Mouse (Mus musculus) frontal cortex, adult 2 months (tissue): ENCODE results near the gene Plxna4. TPM values are rescaled to one million over a fixed set of nuclear protein-coding genes. Genes with fewer than 3 reads are reported as not detected.

Experiments
- DNase-seq, 2 experiments: peaks; one replicate each; pipeline ENCODE4 v3.0.0; 2022; ENCODE audit warnings: low spot score in 1 of 2; ENCODE audit errors: extremely low spot score in 1 of 2
- polyA plus RNA-seq: library from polyadenylated mRNA; depleted of rRNA; stranded (reverse); fragments of >200 nt; gene quantifications from 2 replicates; pipeline ENCODE4 v1.2.3, GENCODE M21; 2012

Plxna4 gene
- polyA plus RNA-seq, 1 experiment: 16.1 TPM

DNA sequence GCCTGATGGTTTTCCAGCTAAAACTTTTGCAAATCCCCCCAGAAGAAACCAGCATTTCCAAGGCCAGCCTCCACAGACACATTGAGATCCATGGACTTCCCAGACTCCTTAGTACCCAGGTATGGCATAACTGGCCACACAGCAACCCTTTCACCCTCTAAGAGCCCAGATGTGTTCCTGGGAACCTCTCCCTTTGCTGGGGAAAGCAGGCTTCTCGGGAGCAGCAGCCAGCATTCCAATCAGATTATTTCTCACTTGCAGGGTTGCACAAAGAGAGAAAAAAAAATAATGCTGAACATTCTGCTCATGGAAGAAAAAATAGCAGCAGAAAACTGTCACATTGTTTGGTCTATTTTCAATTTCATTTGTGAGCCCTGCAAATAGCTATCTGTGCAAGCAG, 178.4 kb downstream of the Plxna4 start:
- peak in 1 of 2 experiments; percentile 26 for DNase-seq

DNA sequence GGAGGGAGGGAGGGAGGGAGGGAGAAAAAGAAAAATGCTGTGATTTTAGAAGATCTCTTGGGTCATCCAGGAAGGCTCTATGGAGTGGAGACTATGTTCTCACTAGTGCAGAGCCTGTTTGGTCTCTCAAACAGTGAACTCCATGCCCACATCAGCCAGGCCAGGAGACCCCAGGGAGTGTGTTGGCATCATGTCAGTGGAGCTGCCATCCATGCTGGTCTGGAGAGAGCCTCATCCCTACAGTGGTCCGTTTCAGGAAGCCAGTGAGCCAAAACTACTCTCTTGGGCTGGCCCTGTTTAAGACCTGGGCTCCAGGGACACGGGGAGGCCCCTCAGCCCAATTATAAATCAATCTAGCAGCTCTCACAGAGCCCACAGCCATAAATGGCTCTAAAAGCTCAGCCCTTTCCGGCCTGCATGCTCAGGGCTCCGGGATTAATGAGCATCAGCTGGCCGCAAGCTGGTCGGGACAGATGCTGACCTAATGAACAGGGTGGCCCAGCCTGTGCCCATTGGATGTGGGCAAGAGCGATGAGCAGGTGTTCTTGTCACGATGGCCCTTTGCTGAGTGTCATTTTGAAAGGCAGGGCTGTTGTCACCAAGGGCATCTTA, 180.3 kb downstream of the Plxna4 start:
- DNase-seq: no peak

DNA sequence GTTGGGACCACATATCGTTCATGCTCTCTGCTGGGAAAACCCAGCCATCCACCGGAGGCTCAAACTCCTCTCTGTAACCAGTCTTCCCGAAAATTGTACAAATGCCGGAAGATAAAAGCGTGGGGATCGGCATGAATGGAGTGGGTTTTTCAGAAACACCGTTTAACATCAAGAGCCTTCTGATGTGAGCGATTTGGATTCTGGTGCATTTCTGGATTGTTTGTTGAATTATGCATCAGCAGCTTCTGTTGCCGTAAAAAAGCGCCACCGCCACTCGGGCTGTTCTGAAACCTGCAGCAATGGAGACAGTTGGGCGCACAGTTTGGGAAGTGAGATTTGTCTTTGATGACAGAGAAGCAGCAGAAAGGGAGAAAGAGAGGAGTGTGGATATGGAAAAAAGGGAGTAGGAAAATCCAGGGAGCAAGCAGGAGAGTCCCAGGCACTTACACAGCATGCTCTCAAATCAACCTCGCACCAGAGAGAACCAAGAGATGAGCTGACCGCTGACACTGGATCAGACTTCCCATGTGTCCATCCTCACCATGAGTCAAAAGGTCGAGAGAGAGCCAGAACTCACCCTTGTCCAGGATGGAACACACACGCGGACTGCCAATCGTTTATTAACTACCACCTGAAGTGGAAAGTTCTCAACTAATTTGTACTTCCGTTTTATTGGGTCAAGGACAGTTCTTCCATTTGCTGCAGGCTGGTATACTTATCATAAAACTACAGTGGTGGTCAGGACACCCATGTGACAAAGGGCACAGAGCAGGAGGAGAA, 181.5 kb downstream of the Plxna4 start:
- peak in 1 of 2 experiments; percentile 52 for DNase-seq

DNA sequence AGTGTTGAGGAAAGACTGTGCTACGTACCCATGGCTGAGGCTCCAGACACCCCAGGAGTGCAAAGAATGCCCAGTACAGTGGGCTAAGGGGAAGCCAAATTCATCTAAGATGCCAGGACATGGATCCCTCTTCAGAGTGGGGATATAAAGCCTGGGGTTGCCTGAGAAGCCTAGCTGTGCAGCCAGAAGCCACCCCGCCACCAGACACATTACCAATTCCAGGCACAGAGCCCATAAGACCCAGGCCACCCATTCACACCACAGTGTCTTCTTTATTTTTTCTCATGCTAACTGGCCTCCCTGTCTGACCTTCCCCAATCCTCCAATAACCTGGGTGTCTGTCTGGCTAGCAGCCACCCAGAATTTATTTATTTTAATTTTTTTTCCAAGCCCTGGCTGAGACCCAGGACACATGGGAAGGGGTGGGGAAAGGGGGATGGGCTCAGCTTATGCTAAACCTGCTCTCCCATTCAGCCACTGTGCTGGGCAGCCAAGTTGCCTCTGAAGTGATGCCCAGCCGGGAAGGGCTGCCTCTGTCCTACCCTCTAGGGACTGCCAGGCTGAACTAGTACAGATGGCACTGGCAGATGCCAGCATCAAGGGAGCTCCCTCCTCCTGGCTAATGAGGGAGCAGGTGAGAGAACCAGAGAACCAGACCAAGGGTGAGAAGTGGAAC, 185.3 kb downstream of the Plxna4 start:
- no peak for DNase-seq

DNA sequence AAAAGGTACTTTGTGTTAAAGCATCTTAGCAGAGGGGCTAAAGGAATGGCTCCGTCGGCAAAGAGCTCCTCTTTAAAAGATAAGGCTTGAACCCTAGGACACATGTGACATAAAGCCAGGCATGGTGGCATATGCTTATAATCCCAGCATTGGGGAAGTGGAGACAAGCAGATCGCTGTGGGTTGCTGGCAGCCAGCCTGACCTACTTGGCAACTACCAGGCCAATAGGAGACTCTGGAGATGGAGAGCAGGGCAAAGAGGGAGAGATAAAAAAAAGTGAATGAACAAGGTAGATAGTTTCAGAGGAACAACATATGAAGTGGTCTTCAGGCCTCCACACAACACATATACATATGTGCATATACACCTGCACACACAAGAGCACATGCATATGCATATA, 189.7 kb downstream of the Plxna4 start:
- DNase-seq: no peak

DNA sequence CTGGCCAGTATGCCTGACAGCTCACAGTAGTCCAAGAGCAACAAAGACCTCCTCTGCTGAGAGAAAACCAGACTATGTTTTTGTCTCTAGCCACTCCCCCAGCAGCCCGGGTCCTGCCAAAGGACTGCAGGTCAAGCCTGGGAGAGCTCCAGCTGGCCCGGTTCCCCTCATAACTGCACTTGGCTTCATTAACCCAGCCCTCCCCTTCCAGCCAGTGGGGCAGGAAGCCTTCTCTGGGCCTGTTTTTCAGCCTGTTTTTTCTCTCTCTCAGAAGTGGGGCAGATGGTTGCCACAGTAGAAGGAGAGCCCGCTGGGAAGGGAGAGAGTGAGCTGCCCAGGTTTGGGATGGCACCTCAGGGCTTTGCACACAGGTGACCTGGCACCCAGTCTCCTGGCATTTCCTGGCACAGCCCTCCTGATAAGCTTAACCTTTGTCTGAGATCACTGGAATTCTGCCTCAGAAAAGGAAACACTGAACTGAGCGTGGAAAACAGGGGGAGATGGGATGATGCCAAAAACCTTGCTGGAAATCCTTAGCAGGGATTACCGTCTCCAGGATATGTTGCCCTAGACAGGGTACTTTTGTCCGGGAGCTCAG, 190.8 kb downstream of the Plxna4 start:
- DNase-seq: peak; percentile 41 to 61

DNA sequence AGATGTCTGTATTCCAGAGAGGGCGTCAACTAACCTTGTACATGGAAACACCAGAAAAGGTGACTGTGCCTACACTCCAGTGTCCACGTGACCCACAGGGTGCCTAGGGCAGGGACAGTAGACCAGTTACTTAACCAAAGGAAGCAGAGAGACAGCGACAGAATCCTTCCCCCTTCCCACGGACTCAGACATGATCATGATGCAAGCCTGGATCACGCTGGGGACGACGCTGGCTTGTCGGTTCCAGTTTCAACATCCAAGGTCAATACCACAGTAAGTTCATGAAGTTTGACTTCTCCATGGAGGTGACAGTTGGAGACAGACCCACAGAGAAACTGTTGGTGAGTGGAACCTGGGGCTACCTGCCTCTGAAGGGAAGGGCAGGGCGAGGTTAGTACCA, 192.6 kb downstream of the Plxna4 start:
- no peak for DNase-seq

DNA sequence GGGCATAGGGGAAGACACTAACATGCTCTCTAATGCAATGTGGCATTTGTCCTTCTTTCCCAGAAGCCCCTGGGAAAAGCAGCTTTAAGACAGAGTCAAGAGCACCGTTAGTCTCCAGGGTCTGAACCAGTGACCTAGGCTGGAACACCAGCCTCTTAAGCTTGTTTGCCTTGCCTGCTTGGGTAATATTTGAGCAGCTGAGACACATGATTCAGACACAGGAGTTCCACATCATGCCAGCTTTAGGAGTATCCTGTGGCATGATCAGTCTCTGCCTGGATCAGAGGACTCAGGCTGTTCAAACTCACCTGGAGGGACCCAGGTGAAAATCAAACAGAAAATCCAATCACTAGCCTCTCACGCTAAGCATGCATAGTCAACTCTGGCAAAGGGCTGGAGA, 195.7 kb downstream of the Plxna4 start:
- no peak for DNase-seq

DNA sequence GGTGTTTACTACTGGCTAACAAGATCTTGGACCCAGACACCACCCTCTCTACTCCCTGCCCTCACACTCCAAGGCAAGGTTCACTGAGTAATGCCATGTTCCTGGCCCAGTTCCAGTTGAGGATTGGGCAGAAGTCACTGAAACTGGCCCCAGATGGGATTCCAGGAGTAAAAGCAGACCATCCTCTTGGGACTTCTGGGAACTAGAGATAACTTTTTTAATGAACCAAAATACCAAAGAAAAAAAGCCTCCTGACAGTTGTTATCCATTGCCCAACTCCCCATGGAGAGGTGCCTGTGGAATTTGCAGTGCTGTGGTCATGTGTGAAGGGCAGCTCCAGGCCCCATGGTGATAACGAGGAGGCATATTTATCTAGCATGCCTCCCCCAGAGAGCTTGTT, 199.7 kb downstream of the Plxna4 start:
- no peak for DNase-seq

DNA sequence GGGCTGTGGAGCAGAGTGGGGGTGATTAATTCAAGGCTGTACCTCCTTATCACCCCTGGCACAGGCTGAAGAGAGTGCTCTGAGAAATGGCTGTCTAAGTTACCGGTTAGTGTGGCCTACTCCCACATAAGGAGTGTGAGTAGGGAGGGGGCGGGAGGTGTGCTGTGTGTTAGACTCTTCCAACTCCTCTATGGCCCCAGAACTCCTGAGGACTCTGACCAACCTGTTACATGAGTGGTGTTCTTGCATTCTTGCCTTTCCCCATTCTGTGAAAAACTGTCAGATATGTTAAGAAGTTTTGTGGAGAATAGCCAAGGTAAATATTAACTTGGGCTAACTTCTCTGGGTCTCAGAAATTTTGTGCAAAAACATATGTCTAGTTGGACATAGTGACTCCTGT, 201.1 kb downstream of the Plxna4 start:
- no peak for DNase-seq

DNA sequence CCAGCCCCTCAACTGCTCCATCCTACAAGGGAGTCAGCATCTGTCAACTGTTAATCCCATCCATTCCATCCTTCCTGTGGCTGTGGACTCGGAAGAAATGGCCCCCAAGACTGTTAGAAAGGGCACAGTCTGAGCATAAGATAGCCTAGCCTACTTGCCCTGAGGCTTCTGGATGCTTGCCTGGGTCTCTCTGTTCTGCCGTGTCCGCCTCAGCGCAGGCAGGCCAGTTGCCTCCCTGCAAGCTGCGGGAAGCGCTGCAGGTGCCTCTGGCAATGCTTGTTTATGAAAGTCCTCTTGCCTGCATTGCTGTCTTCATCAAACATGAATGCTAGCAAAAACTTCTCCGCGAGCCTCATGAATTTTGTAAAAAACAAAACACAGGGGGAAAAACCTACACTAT, 203.1 kb downstream of the Plxna4 start:
- DNase-seq: no peak

DNA sequence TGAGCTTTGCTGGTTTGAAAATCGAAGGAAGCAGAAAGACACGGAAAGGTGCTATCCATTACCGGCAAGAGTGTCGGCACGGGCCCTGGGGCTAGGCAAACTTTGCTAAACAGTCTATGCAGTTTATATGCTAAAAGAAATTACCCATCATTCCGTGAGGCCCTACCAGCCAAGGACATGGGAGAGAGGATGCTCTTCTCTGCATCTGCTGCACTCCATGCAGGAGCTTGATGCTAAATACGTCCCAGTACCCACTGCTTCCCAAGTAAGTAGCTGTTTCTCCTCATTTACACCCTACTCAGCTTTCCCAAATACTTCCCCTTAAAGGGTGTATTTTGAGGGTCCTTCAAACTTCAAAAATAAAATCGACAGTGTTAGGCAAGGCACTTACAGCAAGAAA, 203.6 kb downstream of the Plxna4 start:
- DNase-seq: no peak

DNA sequence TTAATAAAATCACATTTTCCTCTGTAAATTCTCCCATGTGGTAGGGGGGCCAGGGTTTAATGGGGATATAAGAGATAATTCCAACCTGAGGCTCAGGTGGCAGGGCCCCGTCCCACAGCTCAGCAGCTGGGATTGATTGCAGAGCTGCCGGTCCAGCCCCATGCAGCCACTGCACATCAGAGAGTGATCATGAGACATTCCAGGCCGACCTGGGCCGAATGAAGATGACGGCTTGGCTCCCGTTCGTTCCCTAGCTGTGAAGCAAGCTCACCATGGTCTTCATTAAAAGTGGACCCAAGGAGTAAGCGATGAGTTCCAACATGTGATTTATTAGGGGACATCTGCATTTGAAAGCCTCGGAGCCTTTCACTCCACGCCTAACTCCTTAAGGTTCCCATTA, 206.5 kb downstream of the Plxna4 start:
- DNase-seq: no peak

DNA sequence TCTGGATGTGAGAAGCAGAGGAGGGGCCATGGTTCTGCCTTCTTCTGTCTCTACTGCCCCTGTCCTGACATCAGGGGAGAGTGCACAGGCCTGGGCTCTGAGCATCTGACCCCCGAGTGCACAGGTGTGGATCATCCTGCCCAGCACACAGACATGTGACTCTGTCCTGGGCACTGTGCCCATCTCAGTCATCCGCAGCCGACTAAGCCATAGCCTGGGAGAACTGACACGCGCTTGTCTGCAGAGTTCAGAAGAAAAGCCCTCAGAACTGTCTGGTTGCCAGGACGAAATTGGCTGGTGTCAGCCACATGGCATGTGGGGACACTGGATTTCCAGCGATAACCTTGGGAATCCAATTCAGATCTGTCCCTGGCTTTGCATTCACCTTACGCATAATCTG, 210.8 kb downstream of the Plxna4 start:
- DNase-seq: peak in 1 of 2 experiments; percentile 43

DNA sequence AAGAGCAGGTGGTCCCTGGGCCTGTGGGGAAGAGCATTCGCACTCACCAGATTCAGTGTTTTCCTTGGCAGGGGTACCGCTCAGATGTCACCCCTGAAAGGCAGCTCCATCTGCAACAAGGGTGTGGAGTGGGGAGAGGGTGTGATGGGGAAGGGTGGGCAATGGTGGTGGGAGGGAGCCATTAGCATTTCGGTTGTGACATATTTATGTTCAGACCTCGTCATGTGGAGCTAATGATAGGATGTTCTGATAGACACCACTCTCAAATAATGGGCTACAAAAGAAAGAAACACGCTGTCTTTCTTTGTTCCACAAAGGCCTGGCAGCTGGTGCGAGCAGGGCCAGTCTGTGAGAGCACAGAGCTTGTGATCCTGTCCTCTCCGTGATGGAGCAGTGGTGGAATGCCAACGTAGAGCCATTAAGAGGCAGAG, 214.0 kb downstream of the Plxna4 start:
- no peak for DNase-seq

DNA sequence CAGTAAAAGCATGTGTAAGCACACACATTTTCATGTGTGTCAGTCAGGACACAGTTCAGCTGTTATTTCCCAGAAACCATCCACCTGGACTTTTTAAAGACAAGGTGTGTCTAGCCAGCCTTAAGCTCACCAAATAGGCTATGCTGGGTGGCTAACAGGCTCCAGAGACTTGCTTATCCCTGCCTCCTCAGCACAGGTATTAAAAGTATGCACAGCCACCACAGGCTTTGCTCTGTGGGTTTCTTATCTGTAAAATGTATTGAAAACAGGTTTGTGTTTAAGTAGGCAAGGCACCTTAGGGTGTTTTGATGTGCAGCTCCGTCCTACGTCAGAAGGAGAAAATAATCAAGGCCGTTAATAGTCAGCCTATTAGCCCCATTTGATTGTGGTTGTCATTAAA, 218.9 kb downstream of the Plxna4 start:
- DNase-seq: no peak

DNA sequence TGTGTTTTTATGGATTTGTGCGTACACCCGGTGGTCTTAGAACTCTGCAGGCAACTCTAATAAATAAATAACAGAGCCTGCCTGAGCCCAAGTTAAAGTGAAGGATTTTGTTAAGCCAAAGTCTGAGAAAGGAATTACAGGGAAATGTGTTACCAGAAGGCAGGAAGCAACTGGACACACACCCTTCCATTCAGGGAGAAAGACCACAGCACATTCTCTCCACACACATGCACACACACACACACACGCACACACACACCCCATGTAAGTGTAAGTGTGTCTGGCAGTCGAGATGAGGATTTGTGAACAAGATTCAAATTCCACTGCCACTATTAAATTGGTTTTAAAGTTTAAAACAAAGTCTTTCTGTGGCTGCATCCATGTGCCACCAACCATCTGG, 219.6 kb downstream of the Plxna4 start:
- no peak for DNase-seq

DNA sequence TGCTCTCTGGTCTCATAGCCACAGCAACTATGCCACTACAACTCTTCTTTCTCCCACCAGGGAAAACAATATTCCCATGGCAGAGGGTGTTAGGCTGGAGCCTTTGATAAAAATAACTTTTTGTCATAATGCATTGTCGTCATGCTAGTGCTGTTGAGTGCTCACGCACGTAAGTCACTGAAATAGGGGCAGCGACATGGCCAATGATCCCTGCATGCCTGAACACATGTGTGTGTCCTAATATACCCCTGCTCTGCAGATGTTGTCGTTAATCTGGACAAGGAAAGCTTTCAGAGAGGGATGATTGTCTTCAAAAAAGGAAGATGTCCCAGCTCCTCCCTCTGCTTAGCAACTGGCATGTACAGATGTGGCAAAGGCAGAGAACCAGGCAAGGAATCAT, 223.1 kb downstream of the Plxna4 start:
- DNase-seq: no peak

DNA sequence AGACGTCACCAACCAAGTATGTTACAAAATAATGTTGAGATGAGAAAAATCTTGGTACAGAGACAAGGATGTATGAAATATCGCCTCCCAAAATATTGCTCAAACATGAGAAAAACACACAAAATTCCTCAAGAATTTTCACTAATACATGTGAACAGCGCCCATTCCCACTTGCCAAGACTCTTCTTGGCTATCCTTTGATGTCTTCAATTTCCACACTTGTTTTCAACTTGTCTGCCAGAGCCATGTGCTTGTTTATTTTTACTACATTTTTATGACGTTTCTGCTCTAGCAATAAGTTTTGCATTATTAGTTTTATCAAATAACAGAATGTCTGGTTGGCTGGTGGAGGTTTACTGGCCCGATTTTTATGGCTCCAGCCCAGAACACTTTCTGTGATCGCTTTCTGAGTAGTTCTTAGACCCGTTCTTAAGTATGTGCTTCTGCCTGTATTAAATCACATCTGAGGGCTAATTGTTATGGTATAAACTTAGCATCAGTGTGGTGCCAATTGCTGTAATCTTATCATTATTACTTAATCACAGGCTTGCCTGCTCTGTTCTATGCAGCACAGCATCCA, 224.4 kb downstream of the Plxna4 start:
- DNase-seq: no peak

DNA sequence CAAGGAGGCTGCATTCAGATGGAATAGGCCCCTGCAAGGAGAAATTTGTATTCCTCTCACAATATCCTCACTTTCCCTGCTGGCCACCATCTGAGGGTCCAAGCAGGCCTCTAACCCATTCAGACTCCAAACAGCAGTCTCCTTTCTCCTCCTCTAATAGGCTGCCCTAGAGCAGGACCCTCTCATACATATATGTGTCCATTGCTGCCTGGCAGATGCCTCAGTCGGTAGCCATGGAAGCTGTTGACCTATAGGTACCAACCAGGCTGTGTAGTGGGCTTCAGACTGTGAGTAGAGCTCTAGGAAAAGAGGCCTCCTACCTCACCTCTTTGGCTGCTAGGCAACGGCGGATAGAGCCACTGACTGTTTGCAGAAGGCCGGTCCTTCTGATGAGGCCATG, 225.6 kb downstream of the Plxna4 start:
- DNase-seq: no peak

DNA sequence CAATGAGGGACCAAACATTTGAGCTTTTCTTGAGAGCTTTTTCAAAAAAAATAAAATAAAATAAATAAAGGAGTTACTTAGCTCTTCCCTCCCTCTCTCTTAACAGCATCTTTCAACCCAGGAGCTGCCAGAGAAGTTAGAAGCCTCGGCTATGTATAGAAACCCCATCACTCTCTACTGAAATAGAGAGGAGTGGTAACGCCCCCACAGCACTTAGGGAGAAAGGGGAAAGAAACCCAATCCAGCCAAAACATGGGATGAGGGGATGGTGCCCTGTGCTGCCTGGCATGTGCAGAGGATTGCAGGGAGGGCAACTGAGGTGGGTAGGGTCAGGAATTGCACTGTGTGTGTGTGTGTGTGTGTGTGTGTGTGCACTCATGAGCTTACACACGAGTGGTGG, 228.3 kb downstream of the Plxna4 start:
- DNase-seq: peak; percentile 49 to 74
